Mouse (Mus musculus) heart, postnatal 0 days (tissue): ENCODE results near the gene Anapc1. TPM values are rescaled to one million over a fixed set of nuclear protein-coding genes. Genes with fewer than 3 reads are reported as not detected.
A peak's percentile ranks its signal among the peaks of the same experiment; 100 is the strongest.
"Not testable (repeated sequence)": the region's sequence is repeated elsewhere in the genome, so short reads cannot be mapped to it uniquely, and the experiment has no call there.

Experiments used
- ATAC-seq: fragments of 200-750 bp; cut with Nextera tagmentation; 2 replicates; pipeline ENCODE4 v1.8.0; 2017; ENCODE audit warnings: low read depth, moderate number of reproducible peaks, moderate library complexity; ENCODE audit not compliant: insufficient read depth
- DNase-seq: peaks from one replicate; pipeline ENCODE4 v3.0.0-alpha.2; 2016; ENCODE audit warnings: low spot score
- H3K27ac ChIP-seq: fragments of 300-500 bp; sonication (generic); 2 replicates; pipeline ENCODE4 v1.5.1; 2014; ENCODE audit warnings: low read depth, mild to moderate bottlenecking
- H3K27me3 ChIP-seq: fragments of 300-500 bp; sonication (generic); 2 replicates; pipeline ENCODE4 v1.6.1; 2014; ENCODE audit warnings: low read length, mixed read lengths; ENCODE audit not compliant: control insufficient read depth, insufficient read depth
- H3K36me3 ChIP-seq: fragments of 300-500 bp; sonication (generic); replicated peaks from 2 replicates; pipeline ENCODE4 v1.6.1; 2014; ENCODE audit warnings: low read length, mixed read lengths; ENCODE audit not compliant: control insufficient read depth, insufficient read depth
- H3K4me1 ChIP-seq: fragments of 300-500 bp; sonication (generic); 2 replicates; pipeline ENCODE4 v1.6.1; 2014; ENCODE audit warnings: antibody characterized with exemption; ENCODE audit not compliant: control insufficient read depth, insufficient read depth
- H3K4me2 ChIP-seq: fragments of 300-500 bp; sonication (generic); 2 replicates; pipeline ENCODE4 v1.6.1; 2014; ENCODE audit warnings: low read depth, mild to moderate bottlenecking, low read length, moderate library complexity
- H3K4me3 ChIP-seq: fragments of 300-500 bp; sonication (generic); 2 replicates; pipeline ENCODE4 v1.5.1; 2014; ENCODE audit warnings: low read depth, low read length
- H3K9ac ChIP-seq: fragments of 300-500 bp; sonication (generic); replicated peaks from 2 replicates; pipeline ENCODE4 v1.6.1; 2014; ENCODE audit warnings: low read depth, low read length, mixed read lengths
- H3K9me3 ChIP-seq: fragments of 300-500 bp; sonication (generic); replicated peaks from 2 replicates; pipeline ENCODE4 v1.6.1; 2016; ENCODE audit warnings: low read length; ENCODE audit not compliant: control insufficient read depth
- CTCF ChIP-seq: IDR thresholded peaks from 2 replicates; pipeline ENCODE4 v1.5.1; 2016; ENCODE audit warnings: antibody characterized with exemption, control low read depth, low read depth
- EP300 ChIP-seq: IDR thresholded peaks from 2 replicates; pipeline ENCODE4 v1.6.1; 2016; ENCODE audit warnings: antibody characterized with exemption, low read depth
- WGBS: fragments of 180-500 bp; shearing (Covaris S2); extraction: QIAGEN DNeasy Blood & Tissue Kit; methylation state at CpG from one replicate; pipeline ENCODE4 v1.1.7; 2014; 5-methylcytosine and 5-hydroxymethylcytosine counted together
- polyA plus RNA-seq: library from polyadenylated mRNA; unstranded; fragments of >200 nt; fragmentation: Nextera tagmentation; extraction: Ambion mirVana; gene quantifications from 2 replicates; pipeline ENCODE4 v1.2.1, GENCODE M21; 2015
- total RNA-seq: library from RNA; depleted of rRNA; stranded (reverse); fragments of >200 nt; gene quantifications from 2 replicates; pipeline ENCODE4 v1.2.3, GENCODE M21; 2014; ENCODE audit warnings: low replicate concordance

The Anapc1 gene
- total and polyA plus RNA-seq, 2 experiments from 2014 or later, result 16.1 to 69.5 TPM

DNA sequence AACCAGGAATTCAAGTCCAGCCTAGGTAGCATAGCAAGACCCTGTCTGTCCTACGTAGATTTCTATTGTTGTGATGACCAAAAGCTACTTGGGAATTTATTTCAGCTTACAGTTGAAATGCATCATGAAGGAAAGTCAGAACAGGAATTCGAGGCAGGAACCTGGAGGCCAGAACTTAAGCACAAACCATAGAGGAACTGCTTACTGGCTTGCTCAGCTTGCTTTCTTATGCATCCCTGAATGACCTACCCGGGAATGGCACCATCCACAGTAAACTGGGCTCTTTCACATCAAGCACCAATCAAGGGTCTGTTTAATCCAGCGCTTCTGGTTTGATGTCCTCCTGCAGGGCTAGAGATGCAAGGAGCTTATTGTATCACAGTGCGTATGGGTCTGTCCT, 10.4 kb upstream of the Anapc1 start:
- ATAC-seq (no peak), DNase-seq (no peak)
- Histone ChIP-seq H3K4me3 (no peak overlapping the region), H3K27ac (no peak overlapping the region), H3K4me2 (peak overlapping the region; percentile 82; the same call in 1 of the 2 replicates), H3K27me3 (no peaks in the 10 kb centered on the region), H3K36me3 (no peaks in the 10 kb centered on the region), H3K4me1 (no peaks in the 10 kb centered on the region), H3K9ac (0 out of 2 replicates have a peak overlapping the region, but pooled peaks have one; percentile 63), H3K9me3 (no peaks in the 10 kb centered on the region)
- TF ChIP-seq EP300 (no peak), CTCF (no peak)
- WGBS, result 49% methylated on average over 5 of the region's 5 CpGs

DNA sequence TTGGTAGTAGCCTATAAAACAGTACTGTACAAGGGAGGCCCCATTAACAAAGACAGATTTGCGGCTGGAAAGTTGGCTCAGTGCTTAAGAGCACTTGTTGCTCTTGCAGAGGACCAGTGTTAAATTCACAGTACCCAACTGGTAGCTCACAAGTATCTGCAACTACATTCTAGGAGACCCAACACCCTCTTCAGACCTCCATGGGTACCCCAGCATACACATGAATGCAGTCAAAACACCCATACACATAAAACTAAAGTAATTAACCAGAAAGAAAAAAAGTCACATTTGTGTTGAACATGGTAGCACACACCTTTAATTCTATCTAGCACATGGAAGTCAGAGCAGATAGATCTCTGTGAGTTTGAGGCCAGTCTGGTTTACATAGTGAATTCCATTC, 9.9 kb upstream of the Anapc1 start:
- Histone ChIP-seq H3K4me3 (no peak overlapping the region), H3K4me1 (no peaks in the 10 kb centered on the region)
- no peak for ATAC-seq

DNA sequence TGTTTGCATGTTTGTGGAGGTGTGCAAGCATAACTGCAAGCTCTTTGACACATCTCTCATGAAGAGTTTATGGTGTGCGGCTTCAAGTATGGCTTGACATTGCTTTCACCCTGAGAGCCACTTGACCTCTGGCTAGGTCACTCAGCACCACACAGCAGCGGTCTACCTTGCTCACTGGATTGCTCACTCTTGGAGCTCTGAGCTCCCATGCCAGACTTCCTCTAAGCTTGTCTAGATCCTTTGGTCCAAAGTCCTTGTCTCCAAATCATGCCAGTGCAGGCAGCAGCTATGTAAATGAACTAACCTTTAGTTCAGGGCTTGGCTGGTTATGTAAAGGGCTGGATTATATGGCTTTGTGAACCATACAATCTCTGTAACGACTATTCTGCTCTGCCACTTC, 9.2 kb upstream of the Anapc1 start:
- Histone ChIP-seq H3K4me2 (no peak overlapping the region), H3K36me3 (no peaks in the 10 kb centered on the region), H3K9me3 (no peaks in the 10 kb centered on the region), H3K4me1 (no peaks in the 10 kb centered on the region), H3K27ac (no peak overlapping the region), H3K4me3 (no peak overlapping the region), H3K27me3 (no peaks in the 10 kb centered on the region), H3K9ac (no peak overlapping the region)
- TF ChIP-seq CTCF, result no peak
- no peak for TF ChIP-seq EP300
- 45% methylated on average over 3 of the region's 3 CpGs for WGBS
- ATAC-seq, result no peak
- DNase-seq, result no peak

More for the DNA sequence above, 9.9 kb upstream of the Anapc1 start:
- Histone ChIP-seq H3K9ac (no peak overlapping the region), H3K4me2 (no peak overlapping the region), H3K27ac (no peak overlapping the region), H3K27me3 (no peaks in the 10 kb centered on the region), H3K36me3 (no peaks in the 10 kb centered on the region), H3K9me3 (no peaks in the 10 kb centered on the region)
- 87% methylated on average over 1 of the region's 1 CpGs for WGBS
- no peak for DNase-seq
- TF ChIP-seq EP300 (no peak), CTCF (no peak)

GRCm38 (mm10) chr2:128694548-128694947, 7.4 kb upstream of the Anapc1 start:
- TF ChIP-seq CTCF (no peak), EP300 (no peak)
- DNase-seq, result no peak
- no peaks in the 10 kb centered on the region for H3K27me3 ChIP-seq
- no peak overlapping the region for H3K4me3 ChIP-seq
- H3K27ac ChIP-seq, result no peak overlapping the region
- H3K4me2 ChIP-seq, result no peak overlapping the region
- ATAC-seq, result no peak
- no peak overlapping the region for H3K9ac ChIP-seq
- no peaks in the 10 kb centered on the region for H3K36me3 ChIP-seq
- no peaks in the 10 kb centered on the region for H3K4me1 ChIP-seq
- no peaks in the 10 kb centered on the region for H3K9me3 ChIP-seq

- H3K9ac ChIP-seq, H3K4me2 ChIP-seq, H3K9me3 ChIP-seq, H3K36me3 ChIP-seq, H3K4me1 ChIP-seq, DNase-seq, H3K4me3 ChIP-seq, H3K27ac ChIP-seq, H3K27me3 ChIP-seq, ATAC-seq: not testable (repeated sequence)
- WGBS, result 83% methylated on average over 2 of the region's 3 CpGs
Observed at GRCm38 (mm10) chr2:128693828-128694227, 6.6 kb upstream of the Anapc1 start.

DNA sequence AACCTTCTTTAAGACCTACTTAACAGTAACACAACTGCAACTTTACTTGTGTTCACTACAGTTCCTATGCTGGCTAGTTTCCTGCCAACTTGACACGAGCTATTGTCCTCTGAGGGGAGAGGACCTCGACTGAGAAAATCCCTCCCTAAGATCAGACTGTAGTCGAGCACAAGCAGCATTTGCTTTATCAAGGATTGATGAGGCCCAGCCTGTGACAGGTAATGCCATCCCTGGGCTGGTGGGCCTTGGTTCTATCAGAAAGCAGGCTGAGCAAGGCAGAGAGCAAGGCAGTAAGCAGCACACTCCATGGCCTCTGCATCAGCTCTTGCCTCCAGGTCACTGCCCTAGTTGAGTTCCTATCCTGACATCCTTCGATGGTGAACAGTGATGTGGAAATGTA, 6.0 kb upstream of the Anapc1 start:
- ATAC-seq (no peak), DNase-seq (no peak)
- TF ChIP-seq EP300 (no peak), CTCF (no peak)
- no peak overlapping the region for H3K4me2 ChIP-seq
- no peaks in the 10 kb centered on the region for H3K4me1 ChIP-seq
- H3K9ac ChIP-seq, result no peak overlapping the region
- no peaks in the 10 kb centered on the region for H3K9me3 ChIP-seq
- H3K27me3 ChIP-seq, result no peaks in the 10 kb centered on the region
- H3K4me3 ChIP-seq, result no peak overlapping the region
- no peaks in the 10 kb centered on the region for H3K36me3 ChIP-seq
- H3K27ac ChIP-seq, result no peak overlapping the region
- 51% methylated on average over 4 of the region's 4 CpGs for WGBS
